Mouse (Mus musculus) natural killer cell, adult 2 months (primary cell): ENCODE data around the gene Cdc42ep5.
A peak's percentile ranks its signal among the peaks of the same experiment; 100 is the strongest.
"Not testable (repeated sequence)": the region's sequence is repeated elsewhere in the genome, so short reads cannot be mapped to it uniquely, and the experiment has no call there.

ENCODE experiments used
- DNase-seq, 2 experiments: peaks; one replicate each; pipeline ENCODE4 v3.0.0; 2022; ENCODE audit warnings: low spot score in 2 of 2

Gene Cdc42ep5

DNA sequence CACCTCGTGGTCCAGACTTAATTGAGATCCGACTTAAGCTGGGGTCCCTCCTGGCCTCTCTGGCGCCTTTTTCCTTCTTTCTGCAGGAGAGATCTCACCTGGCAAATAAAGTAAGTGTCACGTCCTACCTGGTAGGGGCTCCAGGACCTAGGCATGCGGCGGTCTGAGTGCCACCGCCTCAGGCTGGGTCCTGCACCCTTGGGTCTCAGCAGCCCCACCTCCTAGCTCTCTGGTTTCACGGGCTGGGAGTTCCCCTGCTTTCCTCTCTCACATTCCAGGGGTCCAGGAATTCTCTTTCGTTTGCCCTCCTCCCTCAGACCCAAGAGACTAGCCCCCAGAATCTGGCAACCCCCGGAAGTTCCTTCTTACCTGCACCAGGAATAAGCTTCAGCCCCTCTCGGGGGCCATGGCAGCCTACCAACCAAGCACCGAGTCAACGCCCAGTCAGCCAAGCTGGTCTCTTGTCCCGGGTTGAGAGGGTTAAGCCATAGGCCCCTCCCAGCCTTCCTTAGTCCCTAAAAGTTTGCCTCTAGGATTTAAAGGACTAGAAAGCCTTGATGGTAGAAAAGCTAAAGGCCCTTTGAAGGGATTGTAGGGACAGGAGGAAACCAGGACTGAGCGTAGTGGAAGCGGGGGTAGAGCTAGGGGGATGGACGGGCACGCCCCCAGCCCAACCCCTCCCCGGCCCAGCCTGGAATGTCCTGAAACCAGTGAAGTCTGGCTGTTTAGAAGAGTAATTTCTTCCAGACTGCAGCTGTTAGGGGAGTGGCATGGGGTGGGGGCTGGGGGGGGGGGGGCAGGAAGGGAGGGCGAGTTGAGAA is at the start of gene Cdc42ep5:
Cdc42ep5 (minus strand) TSS at position 771 of the 821 bp plus-strand sequence.
- no peak for DNase-seq

DNA sequence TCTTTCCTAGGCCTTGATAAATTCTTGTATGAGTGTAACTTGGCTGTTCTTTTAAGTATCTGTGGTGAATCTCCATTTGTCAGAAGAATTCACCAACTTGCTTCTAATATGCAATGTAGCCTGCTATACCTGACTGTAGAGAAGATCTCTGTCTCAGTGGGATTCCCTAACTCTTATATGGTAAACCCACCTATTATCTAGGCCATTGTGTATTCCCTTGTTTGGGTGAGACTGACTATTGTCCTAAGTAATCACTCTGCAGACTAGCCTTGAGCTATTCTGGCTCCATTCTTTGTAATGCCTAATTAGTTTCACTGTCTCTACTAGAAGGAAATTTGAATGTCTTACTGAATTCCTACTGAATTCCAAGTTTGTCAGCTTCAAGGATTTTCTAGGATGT is 48.8 kb upstream of the Cdc42ep5 start:
- not testable (repeated sequence) for DNase-seq

DNA sequence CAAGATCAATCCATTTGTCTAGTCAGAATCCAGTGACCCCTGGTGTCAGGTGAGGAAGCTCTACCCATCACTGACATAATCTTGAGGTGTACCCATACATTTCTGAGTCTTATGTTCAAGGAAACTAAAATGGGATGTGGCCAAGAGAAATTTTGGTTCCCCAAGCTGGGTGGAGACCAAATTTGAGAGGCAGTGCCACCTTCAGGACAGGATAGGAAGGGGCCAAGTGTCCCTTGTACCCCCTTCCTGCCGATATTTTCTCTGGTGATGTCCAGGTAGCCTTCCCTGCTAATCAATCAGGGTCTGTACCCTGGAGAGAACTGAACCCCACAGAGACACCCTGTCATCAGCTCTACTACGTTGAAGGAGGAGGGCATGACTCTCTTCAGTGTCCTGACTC is 44.0 kb upstream of the Cdc42ep5 start:
- no peak for DNase-seq

DNA sequence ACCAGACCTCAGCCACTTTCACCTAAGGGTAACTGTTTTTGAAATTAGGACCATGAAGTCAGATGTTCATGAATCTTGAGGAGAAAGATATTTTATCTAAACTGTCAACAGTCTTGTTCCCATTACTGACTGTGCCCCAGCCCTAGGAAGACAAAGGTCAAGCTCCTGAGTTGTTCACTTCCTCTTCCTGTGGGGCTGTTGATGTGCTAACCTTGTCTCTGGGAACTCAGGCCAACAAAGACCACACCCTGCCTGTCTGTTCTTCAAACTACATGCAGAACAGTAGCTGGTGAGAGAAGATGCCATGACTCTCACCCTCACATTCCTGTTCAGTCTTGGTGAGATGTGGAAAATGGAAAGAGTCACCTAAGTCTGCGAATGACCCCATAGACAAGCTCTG is 42.5 kb upstream of the Cdc42ep5 start:
- no peak for DNase-seq

DNA sequence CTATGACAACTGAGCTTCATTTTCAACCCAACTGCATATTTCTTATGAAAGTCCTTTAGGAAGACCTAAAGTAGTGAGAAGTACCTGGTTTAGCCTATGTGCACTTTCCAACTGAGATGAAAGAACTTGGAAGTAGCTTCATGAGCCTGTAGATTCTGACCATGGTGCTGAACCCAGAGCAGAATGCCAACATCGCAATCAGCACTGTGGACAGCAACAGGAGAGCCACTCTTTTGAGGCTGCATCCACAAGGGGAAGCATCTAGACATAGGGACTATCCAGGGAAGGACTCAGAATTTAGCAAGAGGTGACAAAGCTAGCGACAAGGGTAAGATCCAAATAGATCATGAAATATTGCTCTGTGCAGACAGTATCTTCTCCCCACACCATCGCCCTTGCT is 13.8 kb upstream of the Cdc42ep5 start:
- no peak for DNase-seq

DNA sequence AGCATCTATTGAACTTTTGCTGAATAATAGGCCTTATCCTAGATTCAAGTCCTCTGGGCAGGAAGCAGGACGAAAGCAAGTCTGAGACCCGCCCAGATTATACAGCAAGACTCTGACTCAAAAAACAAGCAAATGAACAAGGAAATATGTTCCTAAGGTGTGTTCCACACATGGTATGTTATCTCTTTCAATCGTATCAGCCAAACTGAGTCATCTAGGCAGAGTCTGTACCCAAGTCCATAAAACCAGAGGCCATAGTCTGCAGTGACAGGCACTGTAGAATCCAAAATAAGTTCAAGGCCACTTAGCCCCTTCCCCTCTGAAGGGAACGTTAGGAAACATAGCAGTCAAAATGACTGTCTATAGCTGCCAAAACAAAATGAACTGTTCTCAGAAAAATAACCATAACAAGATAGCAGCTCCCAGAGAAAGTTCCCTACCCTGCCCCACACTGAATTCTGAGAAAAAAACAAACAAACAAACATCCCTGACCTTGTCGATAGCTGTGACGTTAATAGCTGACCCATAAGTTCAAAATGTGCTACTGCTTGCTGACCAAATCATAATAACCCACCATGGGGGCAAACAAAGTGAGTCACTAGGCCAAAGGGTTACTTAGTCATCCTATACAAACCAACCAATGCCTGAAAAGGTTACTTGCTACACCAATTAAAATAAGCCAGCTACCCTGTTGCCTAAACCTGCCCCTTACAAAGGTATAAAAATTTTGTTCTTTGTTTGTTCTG is 5.7 kb upstream of the Cdc42ep5 start:
- DNase-seq: no peak

DNA sequence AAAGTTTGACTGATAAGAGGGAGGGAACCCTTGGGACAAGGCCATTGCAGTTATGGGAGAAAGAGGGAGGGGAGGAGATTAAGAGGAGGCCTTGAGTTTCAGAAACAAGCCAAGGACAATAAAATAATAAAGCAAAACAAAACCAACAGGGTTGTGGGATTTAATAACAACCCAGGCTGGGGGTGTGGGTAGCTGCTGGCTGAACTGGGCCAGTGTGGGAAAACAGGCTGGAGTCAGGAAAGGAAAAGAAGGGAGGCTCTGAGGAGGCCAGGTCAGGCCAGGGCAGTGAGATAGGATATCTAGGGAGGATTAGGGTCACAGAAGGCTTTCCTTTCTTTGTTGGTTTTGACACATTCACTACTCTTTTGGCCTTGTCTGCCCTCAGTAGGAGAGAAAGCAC is 2.4 kb upstream of the Cdc42ep5 start:
- DNase-seq: no peak

DNA sequence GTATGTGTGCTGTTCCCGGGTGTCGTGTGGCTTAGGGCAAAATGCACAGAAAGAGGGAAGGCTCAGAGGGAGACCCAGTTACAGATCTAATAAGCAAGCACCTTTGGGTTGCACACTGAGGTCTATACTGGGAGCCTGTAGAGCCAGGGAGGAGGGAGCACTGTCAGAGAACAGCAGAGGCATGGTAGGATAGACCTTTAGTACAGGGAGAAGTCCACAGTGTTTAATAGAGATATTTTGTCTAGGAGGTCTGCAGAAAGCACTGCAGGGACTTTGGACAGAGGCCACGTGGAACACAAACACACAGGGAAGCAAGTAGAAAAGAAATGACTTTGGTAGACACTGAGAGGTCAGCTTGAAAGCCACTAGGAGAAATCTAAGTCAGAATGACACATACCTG is 626 bp upstream of the Cdc42ep5 start:
- no peak for DNase-seq

DNA sequence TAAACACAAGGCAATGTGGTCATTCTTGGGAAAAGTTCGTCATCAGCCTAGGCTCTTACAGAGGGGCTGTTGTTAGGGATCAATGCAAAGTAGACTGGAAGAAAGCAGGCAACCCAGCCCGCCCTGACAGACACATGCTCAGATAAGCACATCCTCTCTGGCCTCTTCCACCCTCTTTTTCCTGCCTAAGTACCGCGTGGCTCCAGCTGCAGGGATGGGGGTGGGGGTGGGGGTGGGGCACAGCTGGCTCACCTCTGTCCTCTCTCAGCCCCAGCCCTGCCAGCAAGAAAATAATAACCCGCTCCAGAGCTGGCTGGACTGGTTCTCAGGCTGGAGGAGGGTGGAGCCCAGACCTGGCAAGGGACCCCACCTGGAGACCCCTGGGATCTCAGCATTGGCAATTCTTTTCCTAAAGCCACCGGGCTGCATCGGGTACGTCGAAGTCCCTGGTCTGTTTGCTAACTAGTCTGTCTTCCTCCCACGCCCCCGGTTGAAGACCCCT is 1.0 kb downstream of the Cdc42ep5 start:
- no peak for DNase-seq

DNA sequence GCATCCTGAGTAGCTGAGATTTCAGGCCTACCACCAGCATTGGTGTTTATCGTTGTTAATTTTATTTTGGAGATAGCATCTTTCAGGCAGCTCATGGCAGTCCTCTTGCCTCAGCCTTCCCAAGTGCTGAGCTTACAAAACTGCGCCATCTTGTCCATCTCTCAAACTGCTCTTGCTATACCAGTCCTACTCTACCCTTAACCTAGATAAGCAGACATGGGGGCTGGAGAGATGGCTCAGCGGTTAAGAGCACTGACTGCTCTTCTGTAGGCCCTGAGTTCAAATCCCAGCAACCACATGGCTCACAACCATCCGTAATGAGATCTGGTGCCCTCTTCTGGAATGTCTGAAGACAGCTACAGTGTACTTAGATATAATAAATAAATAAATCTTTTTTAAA is 3.1 kb downstream of the Cdc42ep5 start:
- DNase-seq: not testable (repeated sequence)

DNA sequence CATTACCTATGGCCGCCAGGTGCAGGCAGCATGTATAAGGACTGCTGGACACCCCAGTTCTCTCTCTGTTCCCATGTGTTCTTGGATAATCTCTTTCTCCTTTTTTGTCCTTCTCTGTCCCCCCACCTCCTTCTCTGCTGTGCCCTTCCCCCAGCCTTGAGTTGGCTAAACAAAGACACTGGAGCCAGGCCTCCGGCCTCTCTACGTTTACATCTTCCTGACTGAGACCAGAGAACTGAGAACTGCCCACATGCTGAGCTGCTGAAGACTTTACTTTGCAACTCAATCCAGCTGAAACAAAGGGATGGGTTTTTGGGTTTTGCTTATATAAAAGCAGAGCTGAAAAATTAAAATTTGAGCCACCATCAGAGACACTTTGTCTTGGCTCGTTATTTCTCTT is 9.7 kb downstream of the Cdc42ep5 start:
- no peak for DNase-seq

DNA sequence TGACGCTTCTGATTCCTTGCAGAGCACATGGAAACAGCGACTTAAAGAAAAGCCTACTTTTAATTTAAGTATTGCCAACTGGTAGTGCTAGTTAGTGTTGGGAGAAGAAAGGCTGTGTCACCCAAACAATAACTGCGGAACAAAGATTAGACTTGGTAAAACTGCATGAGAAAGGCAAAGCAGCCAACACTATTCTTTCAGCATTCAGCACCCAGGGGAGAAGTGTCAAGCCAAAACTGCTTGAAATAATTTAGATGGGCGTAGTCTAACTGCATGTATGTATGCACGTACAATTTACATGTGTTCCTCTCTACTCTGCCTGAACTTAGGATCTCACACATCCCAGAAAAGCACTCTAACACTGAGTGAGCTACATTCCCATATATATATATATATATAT is 10.3 kb downstream of the Cdc42ep5 start:
- DNase-seq: no peak

DNA sequence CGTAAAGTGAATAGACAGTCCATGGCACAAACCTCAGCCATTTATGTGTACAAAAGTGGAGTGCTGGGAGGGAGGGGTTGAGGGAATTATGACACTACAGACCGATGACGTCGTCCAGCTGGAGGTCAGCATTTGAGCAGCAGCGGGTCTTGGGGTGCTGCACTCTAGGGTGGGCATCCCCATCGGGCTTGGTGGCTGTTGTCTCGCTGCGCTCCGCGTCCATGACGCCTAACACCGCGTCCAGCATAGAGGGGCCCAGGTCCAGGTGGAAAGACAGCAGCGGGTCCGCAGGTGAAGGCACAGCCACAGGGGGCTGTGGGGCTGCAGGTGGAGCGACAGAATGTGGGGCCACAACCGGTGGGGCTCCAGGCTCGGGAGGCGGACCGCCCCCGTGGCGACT is 13.4 kb downstream of the Cdc42ep5 start:
- no peak for DNase-seq

DNA sequence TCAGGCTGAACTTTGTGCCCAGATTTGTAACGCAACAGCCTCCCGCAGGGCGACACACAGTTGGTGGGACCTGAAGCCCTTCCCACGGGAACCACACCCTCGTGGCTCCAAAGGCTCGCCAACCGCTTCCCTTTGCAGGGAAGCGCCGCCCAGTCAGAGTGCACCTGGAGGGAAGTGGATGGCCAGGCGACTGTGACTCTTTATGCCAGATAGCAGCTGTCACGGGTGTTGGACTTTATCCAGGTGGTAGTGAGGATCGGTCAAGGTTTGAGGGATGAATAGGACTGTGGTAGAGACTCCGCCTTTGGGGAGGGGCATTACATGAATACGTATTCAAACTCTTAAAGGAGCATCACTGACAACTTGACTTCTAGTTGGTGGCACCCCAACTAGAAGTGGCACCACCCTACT is 13.8 kb downstream of the Cdc42ep5 start:
- DNase-seq: no peak

DNA sequence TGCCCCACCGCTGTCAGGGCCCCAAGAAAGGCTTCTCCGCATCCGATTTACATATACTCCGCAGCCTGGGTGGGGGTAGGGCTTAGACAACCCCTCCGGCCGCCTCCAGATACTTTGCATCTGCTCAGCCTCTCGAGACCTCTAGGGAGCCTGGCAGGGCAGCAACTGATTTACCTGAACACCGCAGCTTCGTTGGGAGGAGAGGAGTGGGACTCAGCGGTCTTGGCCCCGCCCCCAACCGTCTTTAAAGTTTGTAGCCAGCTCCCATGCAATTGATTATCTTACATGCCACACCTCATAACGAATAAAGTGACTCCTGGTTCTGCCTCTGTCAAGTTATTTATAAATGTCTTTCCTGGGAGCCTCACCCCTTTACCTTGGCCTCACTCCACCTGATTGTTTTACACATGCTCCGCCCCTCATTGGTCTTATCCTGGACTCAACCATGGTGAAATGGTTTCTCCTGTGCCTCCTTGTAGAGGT is 14.6 kb downstream of the Cdc42ep5 start, which contains the start of gene Leng9:
Leng9 (minus strand) TSS at position 316 of the 483 bp plus-strand sequence.
- DNase-seq: peak in 1 of 2 experiments; percentile 61

DNA sequence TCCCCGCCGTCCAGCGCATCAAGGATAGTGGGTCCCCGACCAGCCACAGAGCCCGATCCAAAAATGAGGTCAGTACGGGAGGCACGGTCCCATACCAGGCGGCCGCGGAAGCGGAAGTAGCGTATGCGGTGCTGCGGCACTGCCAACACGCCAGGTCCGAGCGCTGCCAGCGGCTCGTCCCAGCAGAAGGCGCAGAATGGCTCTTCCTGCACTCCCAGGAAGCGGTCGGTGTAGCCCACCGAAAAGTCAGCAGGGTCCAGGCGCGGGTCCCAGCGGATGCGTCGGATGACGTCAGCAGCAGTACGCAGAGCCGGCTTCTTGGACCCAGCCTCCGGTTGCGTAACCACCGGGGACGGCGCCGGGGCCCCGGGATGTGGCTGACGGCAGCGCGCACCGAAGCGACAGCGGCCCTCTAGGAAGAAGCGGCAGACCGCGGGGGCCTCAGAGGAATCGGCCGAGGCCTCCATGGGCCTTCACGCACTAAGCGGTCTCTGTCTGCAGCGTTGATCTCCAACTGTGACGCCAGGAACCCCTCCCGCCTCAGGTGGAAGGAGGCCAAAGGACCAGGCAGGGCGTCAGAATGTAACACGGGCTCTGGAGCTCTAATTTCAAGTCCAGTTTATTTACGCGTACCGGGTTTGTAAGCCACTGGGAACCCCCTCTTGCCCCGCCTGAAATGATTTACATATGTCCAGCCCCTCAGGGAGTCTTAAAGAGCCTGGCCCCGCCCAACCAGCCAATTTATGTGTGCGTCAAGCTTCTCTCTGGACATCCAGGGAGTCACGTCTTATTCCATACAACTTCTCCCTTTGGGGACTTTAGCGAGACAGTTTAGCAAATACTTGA is 15.2 kb downstream of the Cdc42ep5 start:
- DNase-seq: peak; percentile 76 to 78

DNA sequence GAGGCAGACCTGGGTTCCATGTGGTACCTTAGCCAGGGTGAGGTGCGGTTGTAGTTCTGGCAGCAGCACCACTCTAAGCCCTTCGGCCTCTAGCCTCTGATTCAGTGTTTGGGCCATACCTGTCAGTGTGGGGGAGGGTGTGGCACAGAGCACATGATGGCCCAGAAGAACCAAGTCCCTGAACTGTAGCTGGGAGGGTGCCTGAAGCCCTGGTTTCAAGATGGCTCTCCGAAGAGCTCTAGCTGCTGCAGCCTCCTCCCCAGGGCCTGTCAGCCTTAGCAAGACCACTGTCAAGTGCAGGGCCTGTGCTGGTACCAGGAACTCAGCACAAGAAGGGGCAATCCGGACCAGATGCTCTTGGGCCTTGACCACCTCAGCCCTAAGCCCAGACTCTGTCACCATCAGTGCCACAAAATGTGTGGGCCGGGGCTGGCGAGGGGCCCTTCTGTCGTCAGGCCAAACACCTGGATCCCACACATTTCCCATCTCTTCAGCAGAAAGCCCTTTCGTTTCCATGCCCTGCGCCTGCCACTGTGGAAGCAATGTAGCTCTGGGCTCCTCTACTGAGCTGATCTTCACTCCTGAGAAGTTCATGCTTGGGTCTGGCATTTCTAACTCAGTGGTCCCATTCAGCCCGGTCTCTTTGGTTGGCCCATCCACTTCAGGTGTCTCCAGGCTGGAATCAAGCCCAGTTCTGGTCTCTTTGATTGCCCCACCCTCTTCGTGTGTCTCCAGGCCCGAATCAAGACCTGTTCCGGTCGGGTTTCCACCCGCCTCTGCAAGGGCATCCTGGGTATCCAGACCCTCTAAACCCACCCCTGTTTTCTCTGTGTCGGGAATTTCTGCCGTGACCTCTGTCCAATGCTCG is 16.1 kb downstream of the Cdc42ep5 start:
- no peak for DNase-seq

DNA sequence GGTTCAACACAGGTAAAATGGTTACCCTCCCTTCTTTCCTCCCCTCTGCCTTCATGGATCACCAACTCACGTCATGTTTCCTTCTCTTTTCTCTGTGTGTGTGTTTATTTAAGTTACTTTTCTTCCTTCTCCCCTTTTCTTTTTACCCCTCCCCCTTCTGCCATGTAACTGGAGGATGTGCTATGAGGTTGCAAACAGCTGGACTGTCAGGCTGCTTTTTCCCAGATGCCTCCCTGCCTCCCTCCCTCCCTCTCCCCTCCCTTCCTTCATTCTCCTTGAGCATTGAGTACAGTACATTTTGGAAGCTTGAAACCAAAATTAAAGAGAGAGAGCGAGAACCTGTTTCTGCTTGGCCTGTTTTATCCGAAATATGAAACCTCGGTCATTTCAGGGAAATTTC is 16.8 kb downstream of the Cdc42ep5 start:
- DNase-seq: no peak

DNA sequence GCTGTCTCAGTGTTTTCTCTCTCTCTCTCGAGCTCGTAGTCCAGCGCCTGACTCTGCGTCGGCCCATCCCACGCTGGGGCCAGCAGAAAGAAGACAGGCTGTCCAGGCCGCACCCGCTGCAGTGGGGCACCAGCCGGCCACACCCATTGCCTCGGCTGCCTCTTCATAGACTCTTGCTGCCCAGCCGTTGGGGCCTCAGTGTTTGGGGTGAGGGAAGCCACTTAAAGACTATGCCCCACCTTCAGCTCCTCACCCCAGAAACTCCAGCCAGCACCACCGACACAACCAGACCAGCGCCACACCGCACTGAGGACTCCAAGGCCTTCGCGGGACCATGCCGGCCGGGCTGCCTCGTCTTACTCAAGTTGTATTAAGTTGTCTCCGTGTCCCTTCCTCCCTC is 17.3 kb downstream of the Cdc42ep5 start:
- no peak for DNase-seq

DNA sequence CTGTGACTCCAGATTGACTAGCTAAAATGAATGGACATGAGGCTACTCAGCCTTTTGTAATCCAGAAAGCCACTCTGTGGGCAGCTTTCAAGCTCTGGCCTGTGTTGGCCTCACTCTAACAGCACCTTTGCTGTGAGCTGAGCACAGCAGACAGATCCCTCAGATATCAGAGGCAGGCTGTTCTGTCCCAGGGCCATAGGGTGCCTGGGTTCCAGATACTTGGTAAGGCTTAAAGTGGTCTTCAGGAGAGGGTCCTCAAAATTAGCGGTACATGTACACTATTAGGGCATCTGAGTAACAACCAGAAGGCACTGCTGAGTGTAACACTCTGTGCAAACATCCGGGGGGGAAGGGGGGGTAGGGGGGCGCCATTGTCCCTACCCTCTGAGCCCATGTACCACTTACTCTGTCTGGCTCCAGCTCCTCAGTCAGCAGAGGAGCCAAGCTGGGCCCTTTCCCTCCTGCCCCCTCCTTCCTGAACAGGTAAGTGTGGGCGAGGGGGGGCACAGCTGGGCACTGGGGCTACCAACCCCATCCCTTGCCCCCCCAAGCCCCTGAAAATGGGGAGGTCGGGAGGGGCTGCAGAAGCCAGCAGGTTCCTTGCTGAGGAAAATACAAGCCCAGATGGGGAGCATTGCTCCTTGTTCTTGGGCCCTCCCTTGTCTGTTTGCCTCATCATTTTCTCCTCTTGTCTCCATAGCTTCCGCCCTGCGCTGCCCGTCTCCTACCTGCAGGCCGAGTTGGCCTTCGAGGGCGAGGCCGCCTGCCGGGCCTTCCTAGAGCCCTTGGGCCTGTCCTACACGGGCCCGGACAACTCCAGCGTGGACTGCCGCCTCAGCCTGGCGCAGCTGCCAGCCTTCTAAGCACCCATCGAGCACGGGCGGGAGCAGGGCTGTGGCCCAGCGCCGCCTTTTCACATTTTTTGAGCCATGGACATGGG is 18.1 kb downstream of the Cdc42ep5 start:
- no peak for DNase-seq
